Mouse (Mus musculus): Measurements from ENCODE around the gene Rnase10. TPM values are rescaled to one million over a fixed set of nuclear protein-coding genes. Genes with fewer than 3 reads are reported as not detected.
"Not testable (repeated sequence)": the region's sequence is repeated elsewhere in the genome, so short reads cannot be mapped to it uniquely, and the experiment has no call there.

The Rnase10 gene
- 0.21 and 0.37 TPM in 2 replicates for polyA plus RNA-seq (2015; fragmentation: Nextera tagmentation; extraction: Ambion mirVana)

DNA sequence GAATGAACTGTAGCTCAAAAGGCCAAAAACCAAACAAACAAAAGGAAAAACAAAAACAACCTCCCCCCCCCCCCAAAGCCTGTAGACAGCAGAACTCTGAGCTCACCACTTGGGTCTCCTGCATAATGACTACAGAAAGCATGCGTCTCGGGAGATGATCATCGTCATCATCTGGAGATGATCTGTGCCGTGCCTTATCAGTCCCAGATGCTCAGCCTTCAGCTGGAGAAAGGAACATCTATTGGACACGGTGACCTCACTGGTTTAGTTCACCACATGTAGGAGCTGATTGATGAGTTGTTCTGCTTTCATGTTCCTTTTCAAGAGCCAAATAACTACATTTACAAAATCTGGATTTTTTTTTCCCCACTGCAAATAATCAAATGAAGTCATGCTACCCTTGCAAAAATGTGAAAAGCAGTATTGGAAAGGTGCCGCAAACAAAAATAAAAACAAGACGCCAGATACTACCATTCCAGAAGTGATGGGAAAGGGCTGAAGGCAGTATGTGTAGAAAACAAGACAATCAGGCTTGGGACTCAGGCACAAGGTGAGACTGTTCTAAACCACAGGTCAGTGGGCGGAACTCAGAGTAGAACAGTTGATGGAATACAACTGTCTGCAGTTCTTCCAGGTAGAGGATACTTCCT is at the start of gene Rnase10:
Gene Rnase10 (plus strand): TSS at position 600 of the 650 bp plus-strand sequence.
- Histone ChIP-seq H3K4me3 (ENCODE audit: low read length) (no peak within 1 kb of the TSS), H3K36me3 (ENCODE audit: control insufficient read depth, insufficient read depth) (no peaks in the 10 kb centered on the region), H3K9ac (ENCODE audit: low read length) (peak within 1 kb of the TSS; percentile 57; the same call in 1 of the 2 replicates), H3K9me3 (replicated peaks; ENCODE audit: control insufficient read depth, low read length) (0 out of 2 replicates have a peak, but pooled peaks cover 4% of the 10 kb centered on the region), H3K27ac (ENCODE audit: low read length) (peak within 1 kb of the TSS; percentile 96), H3K4me2 (ENCODE audit: low read depth, low read length) (peak within 1 kb of the TSS; percentile 36), H3K4me1 (ENCODE audit: control insufficient read depth, insufficient read depth, low read length) (peaks cover 22% of the 10 kb centered on the region), H3K27me3 (ENCODE audit: control insufficient read depth, insufficient read depth, low read length) (no peaks in the 10 kb centered on the region)
- 73% methylated on average over 8 of the region's 8 CpGs for WGBS
- ATAC-seq (replicated peaks; ENCODE audit: extremely low read depth, insufficient read depth, low FRiP score): no peak

DNA sequence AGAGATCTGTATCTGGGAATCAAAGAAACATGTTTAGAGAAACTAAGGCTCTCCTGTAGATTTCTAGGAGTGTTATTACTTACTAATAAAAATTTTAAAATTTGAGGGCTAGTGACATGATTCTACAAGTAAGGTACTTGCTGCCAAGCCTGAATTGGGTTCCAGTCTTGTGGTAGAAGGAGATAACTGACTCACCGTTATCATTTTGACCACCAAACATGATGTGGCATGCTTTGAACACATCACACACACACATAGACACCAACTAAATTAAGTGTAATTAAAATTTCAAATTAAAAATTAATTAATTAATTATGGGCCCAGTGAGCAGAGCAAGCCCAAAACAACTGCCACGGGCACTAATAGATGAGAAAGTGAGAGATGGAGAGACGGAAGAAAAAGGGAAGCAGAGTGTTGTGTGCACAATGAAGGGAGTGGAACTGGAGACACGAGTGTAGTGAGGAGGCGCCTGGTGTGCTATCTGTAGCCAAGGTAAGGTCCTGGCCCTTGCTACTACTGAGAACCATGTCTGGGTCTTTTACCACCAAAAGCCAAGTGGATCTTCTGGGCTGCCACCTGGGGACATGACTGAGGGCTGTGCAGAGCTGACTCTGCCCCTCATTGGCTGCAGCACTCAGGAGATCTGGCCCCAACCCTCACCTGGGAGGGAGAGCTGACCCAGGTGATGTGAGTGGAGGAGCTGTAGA is 49.1 kb upstream of the Rnase10 start:
- H3K9ac ChIP-seq (ENCODE audit: low read length); H3K4me1 ChIP-seq (ENCODE audit: control insufficient read depth, insufficient read depth, low read length); H3K9me3 ChIP-seq (replicated peaks; ENCODE audit: control insufficient read depth, low read length); H3K4me3 ChIP-seq (ENCODE audit: low read length); H3K27me3 ChIP-seq (ENCODE audit: control insufficient read depth, insufficient read depth, low read length); H3K27ac ChIP-seq (ENCODE audit: low read length); ATAC-seq (replicated peaks; ENCODE audit: extremely low read depth, insufficient read depth, low FRiP score); H3K36me3 ChIP-seq (ENCODE audit: control insufficient read depth, insufficient read depth); H3K4me2 ChIP-seq (ENCODE audit: low read depth, low read length): not testable (repeated sequence)
- WGBS: 91% methylated on average over 5 of the region's 5 CpGs

DNA sequence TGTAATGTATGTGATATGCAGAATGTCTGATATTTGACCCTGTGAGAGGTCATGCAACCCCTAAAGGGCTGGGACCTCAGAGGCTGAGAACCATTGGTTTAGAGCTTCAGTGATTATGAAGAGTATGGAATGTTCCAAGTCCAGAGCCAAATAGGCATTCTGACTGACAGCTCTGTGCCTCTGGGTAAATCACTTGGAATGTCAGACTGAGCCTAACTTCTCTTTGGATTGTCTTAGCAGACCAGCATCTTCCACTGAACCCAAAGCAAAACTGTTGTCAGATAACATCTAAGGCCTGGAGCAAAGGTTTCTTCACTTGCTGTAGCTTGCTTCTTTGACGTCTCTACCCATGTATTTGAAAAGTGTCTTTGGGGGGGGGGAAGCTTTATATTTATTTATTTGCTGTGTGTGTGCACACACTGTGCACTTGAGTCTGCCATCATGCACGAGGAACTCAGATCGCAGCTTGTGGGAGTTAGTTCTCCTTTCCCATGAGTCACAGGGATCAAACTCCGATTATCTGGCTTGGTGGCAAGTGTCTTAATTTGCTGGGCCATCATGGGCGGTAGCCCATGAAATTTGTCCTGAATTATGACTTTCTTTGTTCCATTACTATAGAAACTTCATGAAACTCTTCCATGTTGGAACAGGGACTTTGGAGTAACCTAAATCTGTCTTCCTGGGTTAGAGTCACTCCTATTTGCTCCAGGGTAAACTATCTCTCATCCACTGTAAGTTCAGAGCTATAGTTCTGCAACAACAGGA is 39.2 kb upstream of the Rnase10 start:
- Histone ChIP-seq H3K4me1 (ENCODE audit: control insufficient read depth, insufficient read depth, low read length) (peaks cover 6% of the 10 kb centered on the region; the same call in 1 of the 2 replicates), H3K4me3 (ENCODE audit: low read length) (no peak overlapping the region)

DNA sequence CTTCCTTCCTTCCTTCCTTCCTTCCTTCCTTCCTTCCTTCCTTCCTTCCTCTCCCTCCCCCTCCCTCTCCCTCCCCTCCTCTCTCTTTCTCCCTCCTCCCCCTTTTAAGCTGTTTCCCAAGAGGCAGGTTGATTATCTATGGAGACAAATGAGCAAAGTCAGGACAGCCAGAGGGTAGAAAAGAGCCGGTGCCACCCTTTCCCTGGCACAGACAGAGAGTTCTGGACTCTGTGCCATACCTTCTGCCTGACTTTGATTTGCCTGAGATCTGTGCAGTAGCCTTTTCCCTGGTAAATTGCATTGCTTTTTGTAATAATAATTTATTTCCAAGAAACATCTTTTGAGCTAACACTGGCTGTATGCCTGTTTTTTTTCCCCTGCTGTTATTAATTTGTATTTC is 38.5 kb upstream of the Rnase10 start:
- Histone ChIP-seq H3K4me3 (ENCODE audit: low read length) (no peak overlapping the region), H3K27me3 (ENCODE audit: control insufficient read depth, insufficient read depth, low read length) (no peaks in the 10 kb centered on the region), H3K4me1 (ENCODE audit: control insufficient read depth, insufficient read depth, low read length) (peaks cover 6% of the 10 kb centered on the region; the same call in 1 of the 2 replicates), H3K9ac (ENCODE audit: low read length) (no peak overlapping the region), H3K9me3 (replicated peaks; ENCODE audit: control insufficient read depth, low read length) (no peaks in the 10 kb centered on the region), H3K27ac (ENCODE audit: low read length) (no peak overlapping the region), H3K36me3 (ENCODE audit: control insufficient read depth, insufficient read depth) (no peaks in the 10 kb centered on the region), H3K4me2 (ENCODE audit: low read depth, low read length) (no peak overlapping the region)
- ATAC-seq (replicated peaks; ENCODE audit: extremely low read depth, insufficient read depth, low FRiP score): no peak
- 38% methylated on average over 1 of the region's 1 CpGs for WGBS

More for the DNA sequence above, 39.2 kb upstream of the Rnase10 start:
- Histone ChIP-seq H3K27ac (ENCODE audit: low read length) (no peak overlapping the region), H3K36me3 (ENCODE audit: control insufficient read depth, insufficient read depth) (no peaks in the 10 kb centered on the region), H3K4me2 (ENCODE audit: low read depth, low read length) (no peak overlapping the region), H3K9ac (ENCODE audit: low read length) (no peak overlapping the region), H3K27me3 (ENCODE audit: control insufficient read depth, insufficient read depth, low read length) (no peaks in the 10 kb centered on the region), H3K9me3 (replicated peaks; ENCODE audit: control insufficient read depth, low read length) (no peaks in the 10 kb centered on the region)
- 90% methylated on average over 5 of the region's 5 CpGs for WGBS
- no peak for ATAC-seq (replicated peaks; ENCODE audit: extremely low read depth, insufficient read depth, low FRiP score)

DNA sequence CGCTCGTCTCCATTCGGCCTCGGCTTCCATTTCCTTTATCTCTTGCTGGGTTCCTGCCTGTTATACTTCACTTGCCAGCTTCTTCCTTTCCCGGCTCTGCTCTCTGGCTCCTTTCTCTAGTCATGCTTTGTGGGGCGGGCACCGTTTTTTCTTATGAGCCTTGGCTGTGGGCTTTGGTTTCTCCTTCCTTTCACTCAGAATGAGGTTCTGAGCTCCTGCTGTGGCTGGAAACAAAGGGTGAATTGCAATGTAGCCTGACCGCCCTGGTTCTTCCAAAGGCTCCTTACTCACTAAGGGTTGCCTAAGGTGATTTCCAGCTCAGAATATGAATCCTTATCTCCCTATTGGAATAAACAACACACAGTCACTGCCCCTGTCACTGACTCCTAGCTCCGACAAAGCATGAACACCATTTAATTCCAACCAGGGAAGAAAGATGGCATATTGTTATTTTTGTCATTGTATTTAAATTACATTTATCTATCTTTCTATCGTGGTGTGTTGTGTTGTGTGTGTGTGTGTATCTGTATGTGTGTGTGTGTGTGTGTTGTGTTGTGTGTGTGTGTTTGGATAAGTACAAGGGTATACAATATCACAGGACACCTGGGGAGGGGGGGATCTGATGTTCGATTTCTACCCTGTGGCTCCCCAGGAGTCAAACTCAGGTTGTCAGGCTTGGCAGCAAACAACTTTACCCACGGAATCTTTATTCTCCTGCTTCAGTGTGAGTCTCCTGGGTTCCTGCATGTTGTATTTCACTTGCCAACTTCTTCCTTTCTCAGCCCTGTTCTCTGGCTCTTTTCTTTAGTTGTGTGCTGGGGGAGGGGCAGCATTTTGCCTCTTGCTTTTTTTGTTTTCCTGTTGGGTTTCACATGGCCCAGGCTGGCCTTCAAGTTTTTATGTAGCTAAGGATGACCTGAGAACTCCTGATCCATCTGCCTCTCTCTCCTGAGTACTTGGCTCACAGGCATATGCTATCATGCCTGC is 37.7 kb upstream of the Rnase10 start:
- no peaks in the 10 kb centered on the region for H3K9me3 ChIP-seq (replicated peaks; ENCODE audit: control insufficient read depth, low read length)
- ATAC-seq (replicated peaks; ENCODE audit: extremely low read depth, insufficient read depth, low FRiP score): 0 out of 2 replicates have a peak, but pooled peaks have one; percentile 14
- WGBS: 26% methylated on average over 12 of the region's 12 CpGs
- peak overlapping the region; percentile 28; the same call in 1 of the 2 replicates for H3K4me2 ChIP-seq (ENCODE audit: low read depth, low read length)
- no peaks in the 10 kb centered on the region for H3K27me3 ChIP-seq (ENCODE audit: control insufficient read depth, insufficient read depth, low read length)
- H3K4me3 ChIP-seq (ENCODE audit: low read length): no peak overlapping the region
- H3K36me3 ChIP-seq (ENCODE audit: control insufficient read depth, insufficient read depth): no peaks in the 10 kb centered on the region
- peak overlapping the region; percentile 23; the same call in 1 of the 2 replicates for H3K27ac ChIP-seq (ENCODE audit: low read length)
- H3K9ac ChIP-seq (ENCODE audit: low read length): no peak overlapping the region
- H3K4me1 ChIP-seq (ENCODE audit: control insufficient read depth, insufficient read depth, low read length): peaks cover 6% of the 10 kb centered on the region; the same call in 1 of the 2 replicates

DNA sequence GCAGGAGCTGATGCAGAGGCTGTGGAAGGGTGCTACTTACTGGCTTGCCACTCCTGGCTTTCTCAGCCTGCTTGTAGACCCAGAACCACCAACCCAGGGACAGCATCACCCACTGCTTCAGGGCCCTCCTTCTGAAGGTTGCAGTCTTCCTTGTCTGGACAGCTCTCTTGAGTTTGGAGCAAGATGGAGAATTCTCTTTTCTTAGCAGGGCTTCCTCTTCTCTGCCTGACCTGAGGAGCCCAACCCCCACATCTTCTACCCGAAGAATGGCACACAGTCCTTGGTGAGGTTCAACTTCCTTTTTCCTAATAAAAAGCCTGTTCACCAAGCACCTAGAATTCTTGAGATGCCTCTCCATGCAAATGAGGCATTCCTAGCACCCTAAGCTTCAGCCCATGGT is 36.7 kb upstream of the Rnase10 start:
- H3K4me1 ChIP-seq (ENCODE audit: control insufficient read depth, insufficient read depth, low read length): peaks cover 6% of the 10 kb centered on the region; the same call in 1 of the 2 replicates
- H3K9me3 ChIP-seq (replicated peaks; ENCODE audit: control insufficient read depth, low read length): no peaks in the 10 kb centered on the region
- no peak overlapping the region for H3K27ac ChIP-seq (ENCODE audit: low read length)
- no peaks in the 10 kb centered on the region for H3K36me3 ChIP-seq (ENCODE audit: control insufficient read depth, insufficient read depth)
- no peak overlapping the region for H3K9ac ChIP-seq (ENCODE audit: low read length)
- no peaks in the 10 kb centered on the region for H3K27me3 ChIP-seq (ENCODE audit: control insufficient read depth, insufficient read depth, low read length)
- ATAC-seq (replicated peaks; ENCODE audit: extremely low read depth, insufficient read depth, low FRiP score): no peak
- 62% methylated on average over 1 of the region's 1 CpGs for WGBS
- H3K4me3 ChIP-seq (ENCODE audit: low read length): no peak overlapping the region
- H3K4me2 ChIP-seq (ENCODE audit: low read depth, low read length): no peak overlapping the region

DNA sequence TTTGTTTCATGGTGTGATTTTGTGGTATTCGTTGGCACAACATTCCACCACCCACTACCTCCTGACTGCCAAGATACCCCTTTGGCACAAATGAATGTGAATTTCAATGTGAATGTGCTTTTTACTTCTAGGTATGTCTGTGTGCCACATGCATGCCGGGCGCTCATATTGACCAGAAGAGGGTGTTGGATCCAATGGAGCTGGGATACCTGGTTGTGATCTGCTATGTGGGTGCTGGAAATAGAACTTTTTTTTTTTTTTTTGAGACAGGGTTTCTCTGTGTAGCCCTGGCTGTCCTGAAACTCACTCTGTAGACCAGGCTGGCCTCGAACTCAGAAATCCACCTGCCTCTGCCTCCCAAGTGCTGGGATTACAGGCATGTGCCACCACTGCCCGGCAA is 34.5 kb upstream of the Rnase10 start:
- H3K36me3 ChIP-seq (ENCODE audit: control insufficient read depth, insufficient read depth); H3K4me3 ChIP-seq (ENCODE audit: low read length); H3K4me1 ChIP-seq (ENCODE audit: control insufficient read depth, insufficient read depth, low read length); ATAC-seq (replicated peaks; ENCODE audit: extremely low read depth, insufficient read depth, low FRiP score); H3K9ac ChIP-seq (ENCODE audit: low read length); H3K27me3 ChIP-seq (ENCODE audit: control insufficient read depth, insufficient read depth, low read length); H3K4me2 ChIP-seq (ENCODE audit: low read depth, low read length); H3K9me3 ChIP-seq (replicated peaks; ENCODE audit: control insufficient read depth, low read length); H3K27ac ChIP-seq (ENCODE audit: low read length): not testable (repeated sequence)
- 87% methylated on average over 5 of the region's 5 CpGs for WGBS

DNA sequence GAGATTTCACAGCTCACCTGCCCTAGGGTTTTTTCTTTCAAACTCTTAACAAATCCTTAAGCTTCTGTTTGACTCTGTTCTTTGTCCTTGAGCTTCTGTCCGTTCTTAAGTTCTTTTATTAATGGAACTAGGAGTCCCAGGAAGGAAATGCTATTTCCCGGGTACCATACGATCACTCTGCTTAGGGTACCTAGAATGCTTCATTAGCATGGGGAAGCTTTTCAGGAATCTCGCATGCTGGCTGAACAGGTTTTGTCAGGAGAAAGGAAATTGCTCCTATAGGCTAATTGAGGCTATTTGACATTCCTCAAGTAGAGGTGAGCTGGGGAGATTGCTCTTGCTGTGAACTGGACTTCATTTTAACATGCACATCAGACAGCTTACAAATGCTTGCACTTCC is 33.9 kb upstream of the Rnase10 start:
- Histone ChIP-seq H3K4me3 (ENCODE audit: low read length) (no peak overlapping the region), H3K36me3 (ENCODE audit: control insufficient read depth, insufficient read depth) (no peaks in the 10 kb centered on the region), H3K9me3 (replicated peaks; ENCODE audit: control insufficient read depth, low read length) (no peaks in the 10 kb centered on the region), H3K27me3 (ENCODE audit: control insufficient read depth, insufficient read depth, low read length) (no peaks in the 10 kb centered on the region), H3K4me2 (ENCODE audit: low read depth, low read length) (no peak overlapping the region), H3K27ac (ENCODE audit: low read length) (no peak overlapping the region), H3K9ac (ENCODE audit: low read length) (no peak overlapping the region), H3K4me1 (ENCODE audit: control insufficient read depth, insufficient read depth, low read length) (peaks cover 8% of the 10 kb centered on the region)
- no peak for ATAC-seq (replicated peaks; ENCODE audit: extremely low read depth, insufficient read depth, low FRiP score)
- 39% methylated on average over 4 of the region's 4 CpGs for WGBS

All from heart, embryonic 16.5 days (tissue).